Mouse (Mus musculus) urinary bladder, postnatal 14 days (tissue): ENCODE data around the gene Zfp598.

Experiments
- DNase-seq: peaks from one replicate; pipeline ENCODE4 v3.0.0; 2021; ENCODE audit warnings: low spot score

Gene Zfp598

DNA sequence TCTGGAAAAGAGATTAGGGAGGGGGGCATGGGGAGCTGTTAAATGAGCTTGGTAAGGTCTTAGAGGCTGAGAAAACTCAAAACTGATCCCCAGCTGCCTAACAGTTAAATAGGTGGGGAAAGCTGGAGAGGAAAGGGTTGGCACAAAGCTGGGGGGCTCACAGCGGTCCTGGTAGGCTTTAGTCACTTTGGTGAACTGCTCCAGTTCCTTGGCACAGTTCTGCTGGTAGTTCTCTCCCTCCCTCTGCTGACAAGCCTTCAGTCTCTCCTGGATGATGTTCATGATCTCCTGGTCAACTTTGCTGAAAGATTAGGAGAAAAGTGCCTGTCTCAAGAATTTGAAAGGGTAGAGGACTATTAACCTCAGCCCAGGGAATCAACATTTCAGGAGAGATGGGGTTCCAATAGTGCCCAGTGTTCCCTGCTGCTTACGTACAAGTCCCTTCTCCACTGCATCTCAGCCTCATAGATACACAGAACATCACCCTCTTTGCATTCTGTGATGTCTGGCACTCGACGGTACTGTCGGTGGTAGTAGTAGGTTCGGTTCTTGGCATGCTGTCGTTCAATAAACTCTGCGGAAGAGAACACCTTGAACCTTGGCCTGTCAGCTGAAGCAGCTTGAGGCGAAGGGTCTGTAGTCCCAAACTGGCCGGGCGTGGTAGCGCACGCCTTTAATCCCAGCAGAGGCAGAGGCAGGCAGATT is 52.9 kb downstream of the Zfp598 start:
- no peak for DNase-seq

DNA sequence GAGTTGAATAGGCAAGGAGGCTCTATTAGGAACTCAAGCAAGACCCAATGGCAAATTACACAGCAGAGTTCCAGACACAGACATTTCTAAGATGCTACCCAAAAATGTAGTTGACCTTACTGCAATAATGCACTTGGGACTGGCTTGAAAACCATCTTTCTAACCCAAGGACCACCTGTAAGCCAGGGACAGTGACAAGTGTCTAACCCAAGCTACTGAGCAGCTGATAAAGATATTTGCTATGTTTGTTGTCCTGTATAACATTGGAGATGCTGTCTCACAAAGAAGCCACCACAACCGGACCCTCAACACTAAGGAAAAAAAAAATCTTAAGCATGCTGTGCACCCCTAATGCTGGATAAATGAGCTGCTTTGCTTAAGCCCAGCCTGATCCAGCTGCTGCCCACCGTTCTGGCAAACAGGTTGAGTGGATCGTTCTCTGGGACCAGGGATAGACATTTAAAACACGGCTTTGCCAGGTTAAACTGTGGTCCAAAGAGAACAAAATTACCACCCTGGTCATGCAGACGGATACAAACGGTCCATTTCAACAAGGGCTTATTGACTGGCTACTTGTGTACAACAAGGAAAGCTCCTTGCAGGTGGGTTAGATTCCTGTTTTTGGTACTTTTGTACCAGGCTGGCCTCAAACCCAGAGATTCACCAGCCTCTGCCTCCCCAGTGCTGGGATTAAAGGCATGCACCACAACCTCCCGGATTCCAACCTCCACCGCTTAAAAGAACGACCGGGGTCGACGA is 53.8 kb downstream of the Zfp598 start:
- no peak for DNase-seq

DNA sequence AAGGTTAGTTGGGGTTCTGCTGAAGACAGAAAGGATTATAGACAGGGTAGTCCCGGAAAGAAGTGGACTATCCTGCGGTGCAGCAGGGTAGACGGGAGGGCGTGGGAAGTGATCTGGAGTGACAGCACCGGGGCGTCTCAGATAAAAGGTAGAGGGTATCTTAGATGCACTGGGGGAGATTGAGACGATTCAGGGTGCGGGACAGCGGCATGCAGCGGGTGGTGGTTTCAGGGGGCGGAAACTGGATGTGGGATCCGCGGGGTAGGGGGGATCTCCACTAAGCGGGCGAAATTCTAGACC is 54.3 kb downstream of the Zfp598 start:
- no peak for DNase-seq

DNA sequence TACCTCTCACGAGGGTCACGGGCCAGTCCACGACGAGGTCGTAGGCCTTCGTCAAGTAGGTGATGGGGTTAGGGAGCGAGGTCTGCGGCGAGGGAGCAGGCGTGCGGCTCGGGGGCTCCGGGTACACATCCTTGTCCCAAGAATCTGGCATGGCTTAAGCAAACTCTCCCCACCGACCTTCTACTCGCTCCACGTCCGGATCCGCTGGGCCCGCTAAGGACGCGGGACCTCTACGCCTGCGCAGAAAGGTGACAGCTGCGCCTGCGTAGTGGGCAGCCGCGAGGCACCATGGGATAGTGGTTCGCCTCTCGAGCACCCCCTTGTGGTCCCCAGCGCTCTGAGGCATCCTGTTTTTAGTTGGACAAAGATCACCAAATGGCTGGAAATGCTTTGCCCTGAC is 54.7 kb downstream of the Zfp598 start, which contains the start of gene Ndufb10:
Ndufb10 (minus strand) TSS at position 295 of the 400 bp plus-strand sequence.
- peak; percentile 97 for DNase-seq

DNA sequence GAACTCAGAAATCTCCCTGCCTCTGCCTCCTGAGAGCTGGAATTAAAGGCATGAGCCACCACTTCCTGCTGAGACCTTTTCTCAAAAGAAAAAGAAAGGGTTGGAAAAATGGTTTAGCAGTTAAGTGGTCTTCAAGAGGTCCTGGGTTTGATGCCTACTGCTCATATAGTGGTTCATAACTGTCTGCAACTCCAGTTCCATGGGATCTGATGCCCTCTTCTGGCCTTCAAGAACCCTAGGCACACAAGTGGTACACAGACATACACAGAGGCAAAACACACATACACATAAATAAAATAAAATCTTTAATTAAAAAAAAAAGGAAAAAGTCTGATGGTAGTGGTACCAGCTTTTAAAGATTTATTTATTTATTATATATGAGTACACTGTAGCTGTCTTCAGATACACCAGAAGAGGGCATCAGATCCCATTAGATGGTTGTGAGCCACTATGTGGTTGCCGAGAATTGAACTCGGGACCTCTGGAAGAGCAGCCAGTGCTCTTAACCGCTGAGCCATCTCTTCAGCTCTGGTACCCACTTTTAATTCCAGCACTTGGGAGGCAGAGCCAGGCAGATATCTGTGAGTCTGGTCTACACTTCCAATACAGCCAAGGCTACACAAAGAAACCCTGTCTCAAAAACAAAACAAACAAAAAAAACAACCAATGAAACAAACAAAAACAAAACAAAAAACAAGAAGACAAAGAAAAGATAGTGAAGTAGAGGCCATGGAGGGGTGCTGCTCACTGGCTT is 56.3 kb downstream of the Zfp598 start:
- DNase-seq: no peak

DNA sequence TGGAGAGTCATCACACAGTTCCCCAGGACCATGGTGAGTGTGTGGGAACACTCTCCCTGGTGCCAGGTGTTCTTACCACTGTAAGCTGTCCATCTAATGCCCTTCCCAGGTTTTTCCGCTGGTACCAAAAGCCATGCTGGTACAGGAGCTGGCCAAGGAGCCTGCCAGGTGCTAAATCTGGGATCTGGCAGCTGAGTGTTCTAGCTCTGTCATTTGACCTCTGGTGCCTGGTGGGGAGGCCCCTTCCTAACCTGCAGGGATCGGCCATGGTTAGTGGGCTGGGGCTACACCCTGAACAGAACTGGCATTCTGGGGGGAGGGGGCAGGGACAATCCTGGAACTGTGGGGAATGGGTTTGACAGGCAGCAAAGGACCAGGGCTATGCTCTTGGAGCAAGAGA is 58.1 kb downstream of the Zfp598 start, which contains the start of gene Rpl3l:
Rpl3l (plus strand) TSS at position 203 of the 400 bp plus-strand sequence.
- no peak for DNase-seq

DNA sequence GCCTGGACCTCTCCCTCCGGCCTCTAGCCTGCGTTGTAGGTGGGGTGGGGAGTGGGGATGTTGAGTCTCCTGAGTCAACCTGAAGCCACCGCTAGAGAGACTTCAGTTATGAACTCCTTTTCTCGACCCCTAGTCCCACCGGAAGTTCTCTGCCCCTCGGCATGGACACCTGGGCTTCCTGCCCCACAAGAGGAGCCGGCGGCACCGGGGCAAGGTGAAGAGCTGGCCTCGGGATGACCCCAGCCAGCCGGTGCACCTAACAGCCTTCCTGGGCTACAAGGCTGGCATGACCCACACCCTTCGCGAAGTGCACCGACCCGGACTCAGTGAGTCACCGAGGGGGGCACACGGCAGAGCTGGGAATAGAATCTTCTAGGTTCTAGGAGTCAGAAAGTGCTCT is 58.7 kb downstream of the Zfp598 start:
- no peak for DNase-seq

DNA sequence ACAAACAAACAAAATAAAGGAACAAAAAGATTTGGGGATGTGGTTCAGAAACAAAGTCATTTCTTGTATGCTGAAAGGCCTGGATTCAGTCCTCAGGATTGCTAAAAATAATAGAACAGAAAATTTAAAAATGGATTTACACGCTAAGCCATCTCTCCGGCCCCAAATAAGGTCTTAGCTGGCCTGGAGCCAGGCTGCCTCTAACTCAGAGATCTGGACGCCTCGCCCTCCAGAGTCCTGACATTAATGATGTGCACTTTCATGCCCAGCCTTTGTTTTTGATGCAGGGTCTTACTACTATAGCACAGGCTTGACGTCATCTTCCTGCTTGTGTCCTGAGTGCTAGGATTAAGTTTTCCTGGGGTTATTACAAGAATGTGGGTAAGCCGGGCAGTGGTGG is 59.6 kb downstream of the Zfp598 start:
- DNase-seq: no peak

DNA sequence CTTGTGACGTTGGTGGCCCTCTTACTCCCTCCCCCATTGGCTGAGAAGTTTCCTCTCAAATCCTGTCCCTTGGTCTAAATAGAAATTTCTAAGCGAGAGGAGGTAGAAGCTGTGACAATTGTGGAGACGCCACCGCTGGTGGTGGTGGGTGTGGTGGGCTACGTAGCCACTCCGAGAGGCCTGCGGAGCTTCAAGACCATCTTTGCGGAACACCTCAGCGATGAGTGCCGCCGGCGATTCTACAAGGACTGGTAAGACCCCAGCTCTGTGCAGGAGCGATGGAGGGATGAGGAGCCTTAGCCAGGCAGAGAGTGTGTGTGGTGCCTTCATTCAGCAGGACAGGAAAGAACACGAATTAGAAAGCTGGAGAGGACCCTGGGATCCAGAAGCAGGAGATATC is 61.3 kb downstream of the Zfp598 start:
- DNase-seq: no peak
